Comparison of ENCODE assay signal across 22 mouse cellular contexts in the genomic region with DNA sequence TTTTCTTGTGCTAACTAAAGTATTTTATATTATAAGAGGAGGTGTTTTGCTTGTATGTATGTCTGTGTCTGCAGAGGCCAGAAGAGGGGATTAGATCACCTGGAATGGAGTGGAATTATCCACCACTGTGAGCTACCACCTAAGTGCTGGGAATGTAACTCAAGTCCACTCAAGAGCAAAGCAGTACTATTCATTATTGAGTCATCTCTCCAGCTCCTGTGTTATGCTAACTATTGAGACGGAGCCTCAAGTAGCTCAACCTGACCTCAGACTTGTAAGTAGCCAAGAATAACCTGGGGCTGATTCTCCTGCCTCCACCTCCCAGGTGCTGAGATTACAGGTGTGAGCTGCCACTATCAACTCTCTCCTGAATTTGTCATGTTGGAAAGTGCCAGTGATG. TPM values are rescaled to one million over a fixed set of nuclear protein-coding genes. Genes with fewer than 3 reads are reported as not detected.
DNase-seq lines count a peak whose midpoint lies in the region; ATAC-seq and TF ChIP-seq lines count a peak whose summit lies in the region.
"Had no signal": no experiment of that assay in that cellular context is flagged by ENCODE, and none has a peak within 500 bp of the region (broad histone marks: within the 10 kb centered on the region; RNA-seq: fewer than 3 reads in every experiment).

No protein-coding gene starts in this region.

- no peak overlapping the region for H3K4me2 ChIP-seq in lung, postnatal 0 days (replicated peaks; ENCODE audit: low read depth, low read length)
- no peak overlapping the region for H3K4me2 ChIP-seq in midbrain, embryonic 11.5 days
- no peak overlapping the region for H3K4me2 ChIP-seq in midbrain, embryonic 14.5 days (ENCODE audit: low read length)
- H3K4me2 ChIP-seq in hindbrain, embryonic 12.5 days (replicated peaks): no peak overlapping the region

- peak; percentile 85 for ATAC-seq in lung, postnatal 0 days
- ATAC-seq in midbrain, embryonic 11.5 days (ENCODE audit: low FRiP score): no peak
- ATAC-seq in midbrain, embryonic 14.5 days (ENCODE audit: low FRiP score, low TSS enrichment): no peak
- no peak for ATAC-seq in hindbrain, embryonic 12.5 days (ENCODE audit: low FRiP score)
- ATAC-seq: activated CD4-positive, CD25-positive, alpha-beta regulatory T cell, adult 4 months; CD4-positive, CD25-positive, alpha-beta regulatory T cell, adult 4 months; Patski had no signal

- no peaks in the 10 kb centered on the region for H3K9me3 ChIP-seq in lung, postnatal 0 days (ENCODE audit: low read length)
- H3K9me3 ChIP-seq in midbrain, embryonic 11.5 days (ENCODE audit: control insufficient read depth, low read length): no peaks in the 10 kb centered on the region
- no peaks in the 10 kb centered on the region for H3K9me3 ChIP-seq in midbrain, embryonic 14.5 days (ENCODE audit: control insufficient read depth, low read length)
- no peaks in the 10 kb centered on the region for H3K9me3 ChIP-seq in hindbrain, embryonic 12.5 days (replicated peaks)
- H3K9me3 ChIP-seq: G1E had no signal

- no peak overlapping the region for H3K27ac ChIP-seq in lung, postnatal 0 days (ENCODE audit: low read length)
- no peak overlapping the region for H3K27ac ChIP-seq in midbrain, embryonic 11.5 days (ENCODE audit: low read depth, low read length)
- no peak overlapping the region for H3K27ac ChIP-seq in midbrain, embryonic 14.5 days (replicated peaks; ENCODE audit: low read depth, low read length)
- H3K27ac ChIP-seq in hindbrain, embryonic 12.5 days: no peak overlapping the region

- no peak overlapping the region for H3K9ac ChIP-seq in lung, postnatal 0 days (replicated peaks; ENCODE audit: low read depth)
- H3K9ac ChIP-seq in midbrain, embryonic 11.5 days (ENCODE audit: low read length): no peak overlapping the region
- H3K9ac ChIP-seq in midbrain, embryonic 14.5 days (replicated peaks; ENCODE audit: low read length): no peak overlapping the region
- H3K9ac ChIP-seq in hindbrain, embryonic 12.5 days: no peak overlapping the region

- DNase-seq in lung, postnatal 0 days (ENCODE audit: low spot score): peak; percentile 56
- DNase-seq in lung, postnatal 25 days (ENCODE audit: low spot score): no peak
- DNase-seq in midbrain, embryonic 11.5 days (ENCODE audit: low spot score, missing footprints): peak; percentile 44
- DNase-seq in midbrain, embryonic 14.5 days: no peak
- DNase-seq in R1 (ENCODE audit: low read depth, low spot score): peak; percentile 36
- DNase-seq: adrenal gland, adult 2 months; adrenal gland, adult 8-10 months; adrenal gland, postnatal 10 days; adrenal gland, postnatal 14 days; adrenal gland, postnatal 25 days; adrenal gland, postnatal 36 days; B cell, adult 2 months; cerebellum, adult 11 months; cerebellum, adult 11-12 months; cerebellum, adult 18-20 months; cerebellum, adult 2 months had no signal

- TF ChIP-seq EP300 in lung, postnatal 0 days (IDR thresholded peaks at IDR 0.05): peak; percentile 68

- no peak for TF ChIP-seq CTCF in lung, postnatal 0 days (IDR thresholded peaks at IDR 0.05)

- WGBS in lung, postnatal 0 days: 75% methylated on average over 1 of the region's 1 CpGs
- WGBS in midbrain, embryonic 11.5 days: 75% methylated on average over 1 of the region's 1 CpGs
- 83% methylated on average over 1 of the region's 1 CpGs for WGBS in midbrain, embryonic 14.5 days
- WGBS in hindbrain, embryonic 12.5 days: 89% methylated on average over 1 of the region's 1 CpGs

- H3K4me1 ChIP-seq in lung, postnatal 0 days (ENCODE audit: insufficient read depth, low read depth, low read length): no peaks in the 10 kb centered on the region
- H3K4me1 ChIP-seq in midbrain, embryonic 11.5 days (ENCODE audit: control insufficient read depth, insufficient read depth, low read length): no peaks in the 10 kb centered on the region
- no peaks in the 10 kb centered on the region for H3K4me1 ChIP-seq in midbrain, embryonic 14.5 days (ENCODE audit: control insufficient read depth, insufficient read depth, low read length)
- no peaks in the 10 kb centered on the region for H3K4me1 ChIP-seq in hindbrain, embryonic 12.5 days

- H3K27me3 ChIP-seq in lung, postnatal 0 days (replicated peaks; ENCODE audit: insufficient read depth, low read length): no peaks in the 10 kb centered on the region
- H3K27me3 ChIP-seq in midbrain, embryonic 11.5 days (ENCODE audit: control insufficient read depth, insufficient read depth, low read length): no peaks in the 10 kb centered on the region
- H3K27me3 ChIP-seq in midbrain, embryonic 14.5 days (ENCODE audit: control insufficient read depth, insufficient read depth, low read length): no peaks in the 10 kb centered on the region
- no peaks in the 10 kb centered on the region for H3K27me3 ChIP-seq in hindbrain, embryonic 12.5 days
- H3K27me3 ChIP-seq: CH12.LX, Patski had no signal

- H3K36me3 ChIP-seq in lung, postnatal 0 days (ENCODE audit: insufficient read depth, low read length): no peaks in the 10 kb centered on the region
- no peaks in the 10 kb centered on the region for H3K36me3 ChIP-seq in midbrain, embryonic 11.5 days (ENCODE audit: control insufficient read depth, insufficient read depth, low read length)
- peaks cover 28% of the 10 kb centered on the region; the same call in 1 of the 2 replicates for H3K36me3 ChIP-seq in midbrain, embryonic 14.5 days (ENCODE audit: control insufficient read depth, insufficient read depth, low read length)
- H3K36me3 ChIP-seq in hindbrain, embryonic 12.5 days: peaks cover 9% of the 10 kb centered on the region; the same call in 1 of the 2 replicates

- H3K4me3 ChIP-seq in lung, postnatal 0 days (ENCODE audit: low read depth, low read length): no peak overlapping the region
- no peak overlapping the region for H3K4me3 ChIP-seq in midbrain, embryonic 11.5 days (ENCODE audit: low read depth, low read length)
- no peak overlapping the region for H3K4me3 ChIP-seq in midbrain, embryonic 14.5 days (replicated peaks; ENCODE audit: low read depth, low read length)
- no peak overlapping the region for H3K4me3 ChIP-seq in hindbrain, embryonic 12.5 days

RNA-seq across cellular contexts. Expression of a gene that starts 31.3 kb away (rescaled TPM):
- 6.6 and 6.9 TPM in 2 replicates for polyA plus RNA-seq in lung, postnatal 0 days (2015; fragmentation: Nextera tagmentation; extraction: Ambion mirVana)
- polyA plus RNA-seq in midbrain, embryonic 11.5 days (2014; fragmentation: Nextera tagmentation; extraction: Ambion mirVana): 7.3 and 9.2 TPM in 2 replicates
- 8.5 and 9.6 TPM in 2 replicates for polyA plus RNA-seq in midbrain, embryonic 14.5 days (2014; fragmentation: Nextera tagmentation; extraction: Ambion mirVana)
- 5.1 and 6.1 TPM in 2 replicates for polyA plus RNA-seq in hindbrain, embryonic 12.5 days (2016; fragmentation: Nextera tagmentation; extraction: Ambion mirVana)

Comparison
In these comparisons a context has a peak if more than half of its experiments do, and no peak if none do; other contexts are left out.
1. DNase-seq: peak in lung, postnatal 0 days (single experiment), midbrain, embryonic 11.5 days (single experiment) and R1 (single experiment); none in lung, postnatal 25 days (single experiment) and midbrain, embryonic 14.5 days (single experiment).